Comparison of ENCODE assay signal across 18 mouse cellular contexts in genomic region chr7:109544792-109545191, GRCm38 (mm10). TPM values are rescaled to one million over a fixed set of nuclear protein-coding genes. Genes with fewer than 3 reads are reported as not detected.
A peak's percentile ranks its signal among the peaks of the same experiment; 100 is the strongest.
DNase-seq lines count a peak whose midpoint lies in the region; ATAC-seq and TF ChIP-seq lines count a peak whose summit lies in the region.
"Had no signal": no experiment of that assay in that cellular context is flagged by ENCODE, and none has a peak within 500 bp of the region (broad histone marks: within the 10 kb centered on the region; RNA-seq: fewer than 3 reads in every experiment).

No protein-coding gene starts in this region.

- no peak overlapping the region for H3K4me3 ChIP-seq in heart, embryonic 13.5 days
- H3K4me3 ChIP-seq in heart, embryonic 12.5 days, result no peak overlapping the region
- no peak overlapping the region for H3K4me3 ChIP-seq in limb, embryonic 15.5 days
- no peak overlapping the region for H3K4me3 ChIP-seq in limb, embryonic 10.5 days
- no peak overlapping the region for H3K4me3 ChIP-seq in embryonic fibroblast, embryonic 13.5 days (ENCODE audit: insufficient read depth, low read length)
- H3K4me3 ChIP-seq: liver, embryonic 15.5 days; megakaryocyte, embryonic 14.5 days had no signal

- H3K27me3 ChIP-seq in heart, embryonic 13.5 days (replicated peaks), result no peaks in the 10 kb centered on the region
- no peaks in the 10 kb centered on the region for H3K27me3 ChIP-seq in heart, embryonic 12.5 days (replicated peaks)
- no peaks in the 10 kb centered on the region for H3K27me3 ChIP-seq in limb, embryonic 15.5 days
- no peaks in the 10 kb centered on the region for H3K27me3 ChIP-seq in limb, embryonic 10.5 days (ENCODE audit: low read depth, poor library complexity, severe bottlenecking)
- H3K27me3 ChIP-seq: liver, embryonic 15.5 days had no signal

- no peak for DNase-seq in limb, embryonic 10.5 days (ENCODE audit: low spot score)
- peak; percentile 27 for DNase-seq in 3T3-L1 (ENCODE audit: low read depth, low spot score)
- no peak for DNase-seq in left cerebral cortex, postnatal 4 days
- DNase-seq in layer of hippocampus, adult 9-11 months, result no peak
- DNase-seq: adrenal gland, adult 8-10 months; cerebellum, adult 9-10 months; kidney, postnatal 25 days; layer of hippocampus, postnatal 36 days; right cerebral cortex, adult 18-20 months; thymus, adult 18-20 months had no signal

- 66% methylated on average over 5 of the region's 5 CpGs for WGBS in heart, embryonic 13.5 days
- 71% methylated on average over 5 of the region's 5 CpGs for WGBS in heart, embryonic 12.5 days
- WGBS in limb, embryonic 15.5 days, result 81% methylated on average over 5 of the region's 5 CpGs
- WGBS in limb, embryonic 10.5 days, result 83% methylated on average over 5 of the region's 5 CpGs

- no peak overlapping the region for H3K9ac ChIP-seq in heart, embryonic 13.5 days
- H3K9ac ChIP-seq in heart, embryonic 12.5 days, result no peak overlapping the region
- H3K9ac ChIP-seq in limb, embryonic 15.5 days, result no peak overlapping the region
- H3K9ac ChIP-seq: liver, embryonic 15.5 days had no signal

- H3K36me3 ChIP-seq in heart, embryonic 13.5 days, result peaks cover 82% of the 10 kb centered on the region
- H3K36me3 ChIP-seq in heart, embryonic 12.5 days, result peaks cover 70% of the 10 kb centered on the region
- peaks cover 54% of the 10 kb centered on the region for H3K36me3 ChIP-seq in limb, embryonic 15.5 days
- H3K36me3 ChIP-seq in limb, embryonic 10.5 days, result peaks cover 89% of the 10 kb centered on the region

- TF ChIP-seq POLR2A in embryonic fibroblast, embryonic 13.5 days (IDR thresholded peaks at IDR 0.05; ENCODE audit: low read depth, low read length), result no peak

- TF ChIP-seq CTCF in embryonic fibroblast, embryonic 13.5 days (IDR thresholded peaks at IDR 0.05; ENCODE audit: borderline replicate concordance, insufficient read depth, low read length), result no peak

- no peak overlapping the region for H3K4me2 ChIP-seq in heart, embryonic 13.5 days
- H3K4me2 ChIP-seq in heart, embryonic 12.5 days, result no peak overlapping the region
- no peak overlapping the region for H3K4me2 ChIP-seq in limb, embryonic 15.5 days
- H3K4me2 ChIP-seq: liver, embryonic 15.5 days had no signal

- peaks cover 24% of the 10 kb centered on the region for H3K4me1 ChIP-seq in heart, embryonic 13.5 days
- peaks cover 18% of the 10 kb centered on the region for H3K4me1 ChIP-seq in heart, embryonic 12.5 days (replicated peaks)
- peaks cover 9% of the 10 kb centered on the region; the same call in 1 of the 2 replicates for H3K4me1 ChIP-seq in limb, embryonic 15.5 days
- no peaks in the 10 kb centered on the region for H3K4me1 ChIP-seq in limb, embryonic 10.5 days
- H3K4me1 ChIP-seq in embryonic fibroblast, embryonic 13.5 days (ENCODE audit: control insufficient read depth, insufficient read depth, low read length), result peaks cover 31% of the 10 kb centered on the region
- H3K4me1 ChIP-seq: liver, embryonic 15.5 days had no signal

- no peaks in the 10 kb centered on the region for H3K9me3 ChIP-seq in heart, embryonic 13.5 days
- no peaks in the 10 kb centered on the region for H3K9me3 ChIP-seq in heart, embryonic 12.5 days (replicated peaks)
- H3K9me3 ChIP-seq in limb, embryonic 15.5 days, result no peaks in the 10 kb centered on the region
- no peaks in the 10 kb centered on the region for H3K9me3 ChIP-seq in limb, embryonic 10.5 days (replicated peaks)
- H3K9me3 ChIP-seq: liver, embryonic 15.5 days; megakaryocyte, embryonic 14.5 days had no signal

- H3K27ac ChIP-seq in heart, embryonic 13.5 days (replicated peaks), result peak overlapping the region; percentile 13; the same call in 1 of the 2 replicates
- no peak overlapping the region for H3K27ac ChIP-seq in heart, embryonic 12.5 days (ENCODE audit: poor library complexity, severe bottlenecking)
- peak overlapping the region; percentile 63 for H3K27ac ChIP-seq in limb, embryonic 15.5 days
- H3K27ac ChIP-seq in limb, embryonic 10.5 days, result no peak overlapping the region
- H3K27ac ChIP-seq in embryonic fibroblast, embryonic 13.5 days (ENCODE audit: insufficient read depth, low read length), result peak overlapping the region; percentile 93
- H3K27ac ChIP-seq: liver, embryonic 15.5 days had no signal

- no peak for ATAC-seq in heart, embryonic 13.5 days (ENCODE audit: extremely low read depth, insufficient number of reproducible peaks, low FRiP score, low TSS enrichment)
- ATAC-seq in heart, embryonic 12.5 days (ENCODE audit: insufficient number of reproducible peaks, low FRiP score), result no peak
- ATAC-seq in limb, embryonic 15.5 days (ENCODE audit: insufficient number of reproducible peaks, low FRiP score, low TSS enrichment, low read depth), result no peak
- ATAC-seq: intestine, postnatal 0 days had no signal

- intact Hi-C loops in left cerebral cortex, postnatal 4 days (cut with DNase I), result no loop called here

RNA-seq across cellular contexts. Expression of gene Rpl27a, which starts 25.8 kb away (rescaled TPM):
- polyA plus RNA-seq in heart, embryonic 13.5 days (2015; fragmentation: Nextera tagmentation; extraction: Ambion mirVana), result 82.1 and 89.2 TPM in 2 replicates
- polyA plus RNA-seq in heart, embryonic 12.5 days (2016; fragmentation: Nextera tagmentation; extraction: Ambion mirVana), result 80.5 and 83.4 TPM in 2 replicates
- 113 and 140 TPM in 2 replicates for polyA plus RNA-seq in limb, embryonic 15.5 days (2015; fragmentation: Nextera tagmentation; extraction: Ambion mirVana)
- polyA plus RNA-seq in limb, embryonic 10.5 days (2016; fragmentation: Nextera tagmentation; extraction: Ambion mirVana), result 130 and 159 TPM in 2 replicates
- polyA plus RNA-seq in embryonic fibroblast, embryonic 13.5 days (2011; ENCODE audit: insufficient read length, low read depth, missing spikeins), result 433 and 456 TPM in 2 replicates
- total RNA-seq in left cerebral cortex, postnatal 4 days (2021), result 100 to 1,000 TPM; 159 TPM

RNA-seq across cellular contexts. Expression of gene Trim66, which starts 36.9 kb away (rescaled TPM):
- not detected in 2 replicates for polyA plus RNA-seq in heart, embryonic 13.5 days (2015; fragmentation: Nextera tagmentation; extraction: Ambion mirVana)
- polyA plus RNA-seq in heart, embryonic 12.5 days (2016; fragmentation: Nextera tagmentation; extraction: Ambion mirVana), result 0.03 TPM in 1 of 2 replicates, not detected in the other
- 0.04 and 0.11 TPM in 2 replicates for polyA plus RNA-seq in limb, embryonic 15.5 days (2015; fragmentation: Nextera tagmentation; extraction: Ambion mirVana)
- polyA plus RNA-seq in limb, embryonic 10.5 days (2016; fragmentation: Nextera tagmentation; extraction: Ambion mirVana), result 0.03 and 0.05 TPM in 2 replicates
- polyA plus RNA-seq in embryonic fibroblast, embryonic 13.5 days (2011; ENCODE audit: insufficient read length, low read depth, missing spikeins), result 3.2 and 8.7 TPM in 2 replicates
- total RNA-seq in left cerebral cortex, postnatal 4 days (2021), result 1 to 10 TPM; 3.1 TPM
- polyA plus RNA-seq: limb, embryonic 11.5 days; liver, embryonic 15.5 days had no signal

Comparison
In these comparisons a context has a peak if more than half of its experiments do, and no peak if none do; other contexts are left out.
1. H3K27ac ChIP-seq: peak in heart, embryonic 13.5 days (single experiment), limb, embryonic 15.5 days (single experiment) and embryonic fibroblast, embryonic 13.5 days (single experiment); none in heart, embryonic 12.5 days (single experiment) and limb, embryonic 10.5 days (single experiment).